Comparison of ENCODE assay signal across 9 mouse cellular contexts in the genomic region with DNA sequence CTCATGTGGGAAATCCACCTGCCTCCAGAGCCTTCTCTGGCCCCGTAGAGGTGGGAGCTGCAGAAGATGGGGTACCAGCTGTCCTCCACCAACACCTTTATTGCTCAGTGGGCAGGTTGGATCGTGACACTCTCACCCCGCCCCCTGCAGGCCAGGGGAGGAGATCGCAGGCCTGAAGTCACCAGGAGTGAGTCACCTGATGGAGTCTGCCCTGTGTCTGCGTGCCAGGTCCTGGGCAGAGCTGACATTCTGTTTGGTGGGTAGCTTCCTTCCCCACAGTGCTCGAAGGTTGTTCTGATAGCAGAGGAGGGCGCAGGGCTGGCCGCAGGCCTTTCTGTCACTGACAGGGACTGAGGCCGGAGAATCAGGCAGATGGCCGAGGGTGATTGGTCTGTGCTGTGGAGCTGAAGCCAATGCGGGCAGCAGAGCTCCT. TPM values are rescaled to one million over a fixed set of nuclear protein-coding genes. Genes with fewer than 3 reads are reported as not detected.
DNase-seq lines count a peak whose midpoint lies in the region; ATAC-seq and TF ChIP-seq lines count a peak whose summit lies in the region.
"Had no signal": no experiment of that assay in that cellular context is flagged by ENCODE, and none has a peak within 500 bp of the region (broad histone marks: within the 10 kb centered on the region; RNA-seq: fewer than 3 reads in every experiment).

No protein-coding gene starts in this region.

- no peak overlapping the region for H3K9ac ChIP-seq in kidney, embryonic 14.5 days (ENCODE audit: low read depth, low read length)

- intact Hi-C loops in gastrocnemius, adult 2 months (cut with DNase I) = loop anchor here (5.0 to 10.0 kb wide), 2 partner anchors 176 to 227 kb away; no protein-coding TSS in a partner anchor

- peak; percentile 53; the same call in 1 of the 2 replicates for ATAC-seq in kidney, embryonic 14.5 days (ENCODE audit: low FRiP score, low TSS enrichment)

- H3K4me3 ChIP-seq in gastrocnemius, adult 2 months = no peak overlapping the region
- no peak overlapping the region for H3K4me3 ChIP-seq in bone marrow macrophage, adult 2 months (ENCODE audit: insufficient read depth, low read length)
- H3K4me3 ChIP-seq in embryonic fibroblast, embryonic 13.5 days (ENCODE audit: insufficient read depth, low read length) = no peak overlapping the region
- no peak overlapping the region for H3K4me3 ChIP-seq in kidney, embryonic 14.5 days (ENCODE audit: low read length)

- WGBS in kidney, embryonic 14.5 days = 48% methylated on average over 11 of the region's 11 CpGs

- H3K4me2 ChIP-seq in kidney, embryonic 14.5 days (replicated peaks; ENCODE audit: low read depth, low read length) = no peak overlapping the region

- no peaks in the 10 kb centered on the region for H3K27me3 ChIP-seq in kidney, embryonic 14.5 days (ENCODE audit: control insufficient read depth, insufficient read depth, low read length)

- TF ChIP-seq POLR2A in bone marrow macrophage, adult 2 months (IDR thresholded peaks at IDR 0.05; ENCODE audit: borderline replicate concordance, low read depth, low read length) = no peak
- no peak for TF ChIP-seq POLR2A in embryonic fibroblast, embryonic 13.5 days (IDR thresholded peaks at IDR 0.05; ENCODE audit: low read depth, low read length)

- peak; percentile 67 for DNase-seq in gastrocnemius, adult 2 months
- DNase-seq in gastrocnemius, adult 18-20 months (ENCODE audit: low spot score) = no peak
- DNase-seq in CD4-positive helper T cell, adult 2 months (ENCODE audit: low read depth, low spot score) = peak; percentile 68
- peak; percentile 78 for DNase-seq in lung, postnatal 10 days
- DNase-seq in thymus, postnatal 0 days (ENCODE audit: low spot score) = peak; percentile 81

- H3K36me3 ChIP-seq in kidney, embryonic 14.5 days (ENCODE audit: control insufficient read depth, insufficient read depth, low read length) = no peaks in the 10 kb centered on the region

- no peaks in the 10 kb centered on the region for H3K9me3 ChIP-seq in kidney, embryonic 14.5 days (ENCODE audit: control insufficient read depth, low read length)

- H3K27ac ChIP-seq in gastrocnemius, adult 2 months = no peak overlapping the region
- no peak overlapping the region for H3K27ac ChIP-seq in bone marrow macrophage, adult 2 months (ENCODE audit: insufficient read depth, low read depth, low read length)
- no peak overlapping the region for H3K27ac ChIP-seq in embryonic fibroblast, embryonic 13.5 days (ENCODE audit: insufficient read depth, low read length)
- H3K27ac ChIP-seq in kidney, embryonic 14.5 days (ENCODE audit: low read depth, low read length) = no peak overlapping the region
- H3K27ac ChIP-seq: macrophage had no signal

- H3K4me1 ChIP-seq in bone marrow macrophage, adult 2 months (ENCODE audit: control insufficient read depth, insufficient read depth, low read length) = no peaks in the 10 kb centered on the region
- H3K4me1 ChIP-seq in embryonic fibroblast, embryonic 13.5 days (ENCODE audit: control insufficient read depth, insufficient read depth, low read length) = no peaks in the 10 kb centered on the region
- no peaks in the 10 kb centered on the region for H3K4me1 ChIP-seq in kidney, embryonic 14.5 days (ENCODE audit: control insufficient read depth, insufficient read depth, low read length)

- TF ChIP-seq CTCF in gastrocnemius, adult 2 months (IDR thresholded peaks at IDR 0.05) = peak; percentile 71
- TF ChIP-seq CTCF in bone marrow macrophage, adult 2 months (IDR thresholded peaks at IDR 0.05; ENCODE audit: low read depth, low read length) = peak; percentile 69
- peak; percentile 88 for TF ChIP-seq CTCF in embryonic fibroblast, embryonic 13.5 days (IDR thresholded peaks at IDR 0.05; ENCODE audit: borderline replicate concordance, insufficient read depth, low read length)

RNA-seq across cellular contexts. Expression of a gene that starts 13.8 kb away (rescaled TPM):
- total RNA-seq in gastrocnemius, adult 2 months (2021) = 1 to 10 TPM; 6.7 to 8.7 TPM
- total RNA-seq in gastrocnemius, adult 18-20 months (2021) = 1 to 10 TPM; 5.7 to 6.1 TPM
- polyA plus RNA-seq in bone marrow macrophage, adult 2 months (2012; ENCODE audit: insufficient read depth, insufficient read length, missing spikeins) = 0.87 and 0.91 TPM in 2 replicates
- 5.3 and 12.1 TPM in 2 replicates for polyA plus RNA-seq in embryonic fibroblast, embryonic 13.5 days (2011; ENCODE audit: insufficient read length, low read depth, missing spikeins)
- polyA plus RNA-seq in kidney, embryonic 14.5 days (2014; fragmentation: Nextera tagmentation; extraction: Ambion mirVana) = 9.3 and 16.5 TPM in 2 replicates
- 3.1 and 3.4 TPM in 2 replicates for polyA plus RNA-seq in thymus, postnatal 0 days (2015; fragmentation: Nextera tagmentation; extraction: Ambion mirVana)
